Mouse (Mus musculus): ENCODE data around the gene Shmt2. TPM values are rescaled to one million over a fixed set of nuclear protein-coding genes. Genes with fewer than 3 reads are reported as not detected.

Gene Shmt2
- polyA plus RNA-seq, 1 experiment from 2014 or later = 80.4 TPM

DNA sequence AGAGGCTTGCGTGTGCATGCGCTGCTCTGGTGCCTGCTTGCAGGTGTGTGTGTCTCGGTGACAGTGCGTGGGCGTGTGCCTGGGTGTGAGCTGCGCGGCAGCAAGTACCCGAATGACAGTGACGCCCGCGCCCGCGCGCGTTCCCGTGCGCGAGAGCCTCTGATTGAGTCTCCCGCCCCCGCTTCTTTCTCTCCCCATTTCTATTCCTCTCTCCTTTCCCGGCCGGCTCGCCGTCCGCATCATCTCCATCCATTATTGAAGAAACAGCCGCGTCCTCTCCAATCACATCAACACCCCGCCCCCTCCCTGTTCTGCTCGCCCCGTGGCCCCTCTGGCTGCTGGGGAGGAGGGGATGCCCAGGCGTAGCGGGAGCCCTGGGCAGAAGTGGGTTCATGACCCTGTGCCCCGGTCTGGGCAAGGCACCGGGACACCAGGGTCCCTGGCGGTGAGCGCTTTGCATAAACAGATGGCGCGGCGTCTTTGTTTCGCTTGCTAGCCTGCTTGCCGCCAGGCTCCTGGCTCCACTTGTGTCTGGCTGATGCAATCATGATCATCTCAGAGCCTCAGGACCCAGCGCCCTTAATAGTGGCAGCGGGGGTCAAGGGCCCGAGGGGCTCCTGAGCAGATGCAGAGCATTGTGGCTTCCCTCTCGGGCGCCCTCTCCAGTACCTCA, 10.5 kb downstream of the Shmt2 start:
- 1% methylated on average over 46 of the region's 46 CpGs for WGBS
- H3K4me2 ChIP-seq = peak overlapping the region; percentile 84
- peak overlapping the region; percentile 59 for H3K9ac ChIP-seq
- H3K27me3 ChIP-seq (replicated peaks) = peaks cover 88% of the 10 kb centered on the region
- H3K27ac ChIP-seq (ENCODE audit: poor library complexity, severe bottlenecking) = no peak overlapping the region
- H3K36me3 ChIP-seq = no peaks in the 10 kb centered on the region
- peaks cover 70% of the 10 kb centered on the region for H3K4me1 ChIP-seq (replicated peaks)
- no peaks in the 10 kb centered on the region for H3K9me3 ChIP-seq (replicated peaks)
- no peak for ATAC-seq (ENCODE audit: insufficient number of reproducible peaks, low FRiP score)
- peak overlapping the region; percentile 48 for H3K4me3 ChIP-seq

DNA sequence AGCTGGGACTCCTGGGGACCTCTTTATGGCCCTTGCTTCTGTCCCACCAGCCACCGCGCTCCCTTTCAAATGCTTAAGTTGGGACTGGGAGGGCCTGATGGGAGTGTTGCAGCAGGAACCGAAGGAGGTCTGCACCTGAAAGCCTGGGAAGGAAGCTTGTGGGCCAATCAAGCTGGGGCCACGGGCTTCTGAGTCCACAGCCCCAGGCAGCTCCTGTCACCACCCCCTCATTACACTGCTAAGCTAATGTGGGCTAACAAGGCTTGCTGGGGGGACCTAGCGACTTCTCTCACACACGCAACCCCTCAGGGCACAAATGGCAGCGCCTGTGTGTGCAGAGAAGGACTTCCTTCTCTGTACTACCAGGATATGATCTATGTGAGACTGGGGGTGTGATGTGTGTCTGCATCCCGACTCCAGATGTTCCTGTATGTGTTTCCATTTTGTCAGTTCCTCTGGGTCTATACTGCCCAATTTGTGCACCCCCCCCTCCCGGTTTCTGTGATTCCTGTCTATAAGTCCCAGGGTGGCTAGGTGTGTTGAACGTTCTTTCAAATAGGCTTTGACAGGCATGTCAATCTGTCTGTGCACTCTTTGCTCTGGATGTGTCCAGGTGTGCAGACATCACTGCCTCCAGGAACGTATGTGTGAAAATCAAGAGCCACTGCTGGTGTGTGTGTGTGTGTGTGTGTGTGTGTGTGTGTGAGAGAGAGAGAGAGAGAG, 11.2 kb downstream of the Shmt2 start:
- 9% methylated on average over 11 of the region's 11 CpGs for WGBS
- peak overlapping the region; percentile 48 for H3K4me3 ChIP-seq

DNA sequence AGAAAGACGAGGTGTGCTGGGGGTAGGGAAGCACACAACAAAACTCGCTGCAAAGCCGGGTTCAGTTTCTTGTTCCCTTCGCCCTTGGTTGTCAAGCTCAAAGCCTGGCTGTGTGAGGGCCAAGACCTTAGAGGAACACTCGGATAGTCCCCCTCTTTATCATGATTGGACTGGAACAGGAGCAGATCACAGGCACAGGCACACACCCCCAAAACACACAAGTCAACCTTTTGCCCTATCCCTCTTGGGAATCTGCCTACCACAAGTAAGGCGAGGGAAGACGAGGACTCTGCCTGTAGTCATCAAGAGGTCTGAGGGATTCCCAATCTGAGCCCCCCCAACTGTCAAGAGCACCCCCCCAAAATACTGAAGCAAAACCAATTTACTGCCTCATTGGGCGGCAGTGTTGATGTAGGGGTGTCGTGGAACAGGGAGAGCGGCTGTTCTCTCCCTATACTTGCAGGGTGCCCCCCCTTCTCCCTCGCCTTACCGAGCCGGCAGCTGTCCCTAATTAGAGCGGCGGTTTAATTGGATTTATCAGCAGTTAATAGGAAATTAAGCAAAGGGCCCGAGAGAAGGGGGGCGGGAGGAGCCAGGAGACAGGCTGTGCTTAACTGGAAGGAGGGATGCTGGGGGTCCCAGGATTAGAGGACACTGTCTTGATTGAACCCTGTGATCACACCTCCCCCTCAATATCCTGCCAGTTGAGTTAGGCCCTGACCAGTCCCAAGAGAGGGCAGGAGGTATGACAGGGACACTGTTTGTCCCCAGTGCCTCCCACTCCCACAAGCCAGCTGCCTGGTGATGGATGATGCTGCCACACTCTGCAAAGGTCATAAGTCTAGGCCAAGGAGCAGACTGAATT, 12.2 kb downstream of the Shmt2 start:
- no peaks in the 10 kb centered on the region for H3K9me3 ChIP-seq (replicated peaks)
- H3K27me3 ChIP-seq (replicated peaks) = peaks cover 80% of the 10 kb centered on the region
- H3K36me3 ChIP-seq = no peaks in the 10 kb centered on the region; the same call in 1 of the 2 replicates
- no peak for ATAC-seq (ENCODE audit: insufficient number of reproducible peaks, low FRiP score)
- peaks cover 55% of the 10 kb centered on the region for H3K4me1 ChIP-seq (replicated peaks)
- no peak overlapping the region for H3K27ac ChIP-seq (ENCODE audit: poor library complexity, severe bottlenecking)
- WGBS = 11% methylated on average over 17 of the region's 17 CpGs
- peak overlapping the region; percentile 86 for H3K4me2 ChIP-seq
- peak overlapping the region; percentile 51; the same call in 1 of the 2 replicates for H3K4me3 ChIP-seq
- H3K9ac ChIP-seq = no peak overlapping the region

More for the DNA sequence above, 11.2 kb downstream of the Shmt2 start:
- H3K27me3 ChIP-seq (replicated peaks) = peaks cover 90% of the 10 kb centered on the region
- peak overlapping the region; percentile 84 for H3K4me2 ChIP-seq
- H3K36me3 ChIP-seq = no peaks in the 10 kb centered on the region
- no peak for ATAC-seq (ENCODE audit: insufficient number of reproducible peaks, low FRiP score)
- no peaks in the 10 kb centered on the region for H3K9me3 ChIP-seq (replicated peaks)
- H3K27ac ChIP-seq (ENCODE audit: poor library complexity, severe bottlenecking) = no peak overlapping the region
- H3K4me1 ChIP-seq (replicated peaks) = peaks cover 63% of the 10 kb centered on the region
- H3K9ac ChIP-seq = no peak overlapping the region

DNA sequence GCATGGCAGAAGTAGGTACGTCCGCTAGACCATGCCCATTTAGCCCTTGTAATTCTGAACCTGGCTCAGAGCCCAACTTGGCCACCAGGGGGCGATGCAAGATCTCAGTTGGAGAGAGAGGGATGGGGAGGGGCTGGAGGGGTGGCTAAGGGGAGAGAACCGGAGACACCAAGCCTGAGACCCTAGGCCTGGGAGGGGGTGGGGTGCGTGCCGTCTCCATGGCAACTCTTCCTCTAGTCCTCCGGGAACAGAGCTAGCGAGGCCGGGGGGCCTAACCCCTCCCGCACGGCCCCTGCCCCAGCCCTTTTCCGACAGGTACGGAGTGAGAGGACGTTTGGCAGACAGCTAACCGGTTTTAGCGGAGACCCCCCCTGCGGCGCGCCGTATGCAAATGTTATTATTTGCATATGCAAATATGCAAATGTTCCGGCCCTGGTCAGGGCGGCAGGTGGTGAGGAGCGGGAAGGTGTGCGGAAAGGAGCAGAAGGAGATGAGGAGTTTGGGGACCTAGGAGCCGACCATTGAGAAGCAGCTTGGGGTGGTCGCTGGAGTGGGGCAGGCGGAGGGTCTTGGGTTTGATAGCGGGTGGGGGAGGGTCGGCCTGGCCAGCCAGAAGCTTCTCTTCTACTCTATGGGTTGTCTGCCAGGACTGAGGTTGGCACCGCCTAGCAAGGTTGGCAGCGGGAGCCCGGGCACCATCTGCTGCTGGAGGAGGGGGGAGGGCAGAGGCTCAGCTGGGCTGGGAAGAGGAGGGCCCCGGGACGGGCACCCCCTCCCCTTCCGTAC, 13.0 kb downstream of the Shmt2 start:
- under 1% methylated on average over 35 of the region's 35 CpGs for WGBS
- Histone ChIP-seq H3K4me2 (peak overlapping the region; percentile 86), H3K36me3 (peaks cover under 1% of the 10 kb centered on the region), H3K4me1 (replicated peaks) (peaks cover 48% of the 10 kb centered on the region), H3K27me3 (replicated peaks) (peaks cover 72% of the 10 kb centered on the region), H3K9me3 (replicated peaks) (no peaks in the 10 kb centered on the region), H3K9ac (no peak overlapping the region), H3K4me3 (peak overlapping the region; percentile 51), H3K27ac (ENCODE audit: poor library complexity, severe bottlenecking) (no peak overlapping the region)
- peak; percentile 23; the same call in 1 of the 2 replicates for ATAC-seq (ENCODE audit: insufficient number of reproducible peaks, low FRiP score)

DNA sequence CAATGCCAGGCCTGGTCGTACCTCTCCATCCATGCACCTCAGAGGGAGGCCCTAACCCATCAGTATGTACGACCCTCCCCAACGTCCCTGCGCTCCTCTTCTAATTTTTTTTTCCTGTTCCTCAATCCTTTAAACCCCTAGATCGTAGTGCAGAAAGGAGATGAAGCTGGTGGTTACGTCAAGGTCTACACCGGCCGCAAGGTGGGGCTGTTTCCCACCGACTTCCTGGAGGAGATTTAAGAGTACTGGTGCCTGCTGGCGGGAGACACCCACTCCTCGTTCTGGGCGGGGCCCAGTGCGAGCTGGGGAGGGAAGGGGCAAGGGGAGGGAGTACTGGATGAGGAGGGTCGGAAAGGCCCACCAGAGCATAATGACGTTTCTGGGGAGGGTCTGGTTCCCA, 14.0 kb downstream of the Shmt2 start:
- Histone ChIP-seq H3K4me1 (replicated peaks) (peaks cover 38% of the 10 kb centered on the region), H3K9ac (0 out of 2 replicates have a peak overlapping the region, but pooled peaks have one; percentile 42), H3K4me3 (peak overlapping the region; percentile 20), H3K27me3 (replicated peaks) (peaks cover 63% of the 10 kb centered on the region), H3K36me3 (peaks cover 8% of the 10 kb centered on the region), H3K9me3 (replicated peaks) (no peaks in the 10 kb centered on the region), H3K4me2 (peak overlapping the region; percentile 86), H3K27ac (ENCODE audit: poor library complexity, severe bottlenecking) (no peak overlapping the region)
- 1% methylated on average over 15 of the region's 15 CpGs for WGBS
- no peak for ATAC-seq (ENCODE audit: insufficient number of reproducible peaks, low FRiP score)

DNA sequence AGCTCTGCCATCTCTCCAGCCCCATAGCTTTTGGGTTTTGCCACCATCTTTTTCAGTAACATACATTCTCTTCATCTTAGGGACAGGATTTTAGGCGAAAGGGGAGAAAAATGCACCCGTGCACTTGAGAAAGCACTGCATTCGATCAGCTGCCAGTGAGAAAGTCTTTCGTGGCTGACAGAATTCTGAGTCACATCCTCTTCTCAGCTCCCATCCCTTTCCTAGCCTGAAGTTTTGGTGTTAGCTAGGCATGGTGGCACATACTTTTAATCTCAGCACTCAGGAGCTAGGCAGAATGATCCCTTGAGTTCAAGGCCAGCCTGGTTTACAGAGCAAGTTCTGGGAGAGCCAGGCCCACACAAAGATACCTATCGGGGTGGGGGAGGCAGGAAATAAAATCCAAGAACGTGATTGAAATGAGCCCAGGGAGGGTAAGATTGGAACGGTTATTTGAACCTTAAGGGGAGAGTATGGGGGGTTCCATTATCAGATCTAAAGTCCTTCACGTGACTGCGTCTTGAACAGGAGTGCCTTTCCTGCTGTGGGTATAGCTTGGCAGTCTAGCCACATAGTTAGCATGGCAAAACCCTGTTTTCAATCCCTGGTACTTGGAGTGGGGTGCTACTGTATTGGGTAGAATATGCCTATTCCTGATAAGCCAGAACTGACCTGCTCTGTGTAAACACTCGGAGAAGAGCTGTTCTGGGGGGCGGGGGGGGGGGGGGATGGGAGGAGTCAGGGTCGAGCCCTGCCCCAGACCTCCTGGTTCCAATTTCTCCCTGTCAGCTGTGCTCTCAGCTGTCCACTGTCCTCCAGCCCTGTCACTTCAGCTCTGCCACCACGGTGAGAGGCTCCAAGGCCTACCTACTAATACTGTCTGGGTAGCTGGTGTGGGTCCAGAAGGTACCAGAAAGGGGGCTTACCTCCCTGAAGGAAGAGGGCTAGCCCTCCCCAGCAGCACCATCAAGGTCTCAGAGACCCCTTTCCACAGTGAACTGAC, 21.1 kb downstream of the Shmt2 start, which contains the start of gene Stac3:
Stac3 (plus strand) TSS at position 793 of the 1,000 bp plus-strand sequence.
- WGBS = 60% methylated on average over 13 of the region's 13 CpGs
- Histone ChIP-seq H3K4me2 (no peak within 1 kb of the TSS), H3K27ac (ENCODE audit: poor library complexity, severe bottlenecking) (no peak within 1 kb of the TSS), H3K36me3 (peaks cover 56% of the 10 kb centered on the region), H3K9ac (no peak within 1 kb of the TSS), H3K27me3 (replicated peaks) (no peaks in the 10 kb centered on the region), H3K9me3 (replicated peaks) (no peaks in the 10 kb centered on the region), H3K4me3 (no peak within 1 kb of the TSS), H3K4me1 (replicated peaks) (no peaks in the 10 kb centered on the region)
- no peak for ATAC-seq (ENCODE audit: insufficient number of reproducible peaks, low FRiP score)

DNA sequence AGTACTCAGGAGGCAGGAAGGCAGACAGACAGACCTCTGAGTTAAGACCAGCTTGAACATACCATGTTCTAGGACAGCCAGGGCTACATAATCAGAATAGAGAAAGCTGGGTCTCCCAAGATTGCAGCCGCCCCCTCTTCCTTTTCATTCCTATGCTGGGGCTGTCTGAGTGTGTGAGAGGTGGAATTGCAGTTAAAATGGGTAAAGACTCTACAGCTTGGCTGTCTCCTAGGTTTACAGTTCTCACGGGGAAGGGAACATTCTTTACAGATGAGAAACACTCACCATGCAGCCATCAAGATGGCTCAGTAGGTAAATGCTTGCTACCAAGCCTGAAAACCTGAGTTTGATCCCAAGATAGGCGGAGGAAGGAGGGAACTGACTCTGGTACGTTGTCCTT, 22.2 kb downstream of the Shmt2 start:
- Histone ChIP-seq H3K36me3 (peaks cover 65% of the 10 kb centered on the region), H3K9ac (no peak overlapping the region), H3K4me2 (no peak overlapping the region), H3K9me3 (replicated peaks) (no peaks in the 10 kb centered on the region), H3K27me3 (replicated peaks) (no peaks in the 10 kb centered on the region), H3K4me3 (no peak overlapping the region), H3K4me1 (replicated peaks) (no peaks in the 10 kb centered on the region), H3K27ac (ENCODE audit: poor library complexity, severe bottlenecking) (no peak overlapping the region)
- WGBS = 82% methylated on average over 4 of the region's 4 CpGs
- no peak for ATAC-seq (ENCODE audit: insufficient number of reproducible peaks, low FRiP score)

DNA sequence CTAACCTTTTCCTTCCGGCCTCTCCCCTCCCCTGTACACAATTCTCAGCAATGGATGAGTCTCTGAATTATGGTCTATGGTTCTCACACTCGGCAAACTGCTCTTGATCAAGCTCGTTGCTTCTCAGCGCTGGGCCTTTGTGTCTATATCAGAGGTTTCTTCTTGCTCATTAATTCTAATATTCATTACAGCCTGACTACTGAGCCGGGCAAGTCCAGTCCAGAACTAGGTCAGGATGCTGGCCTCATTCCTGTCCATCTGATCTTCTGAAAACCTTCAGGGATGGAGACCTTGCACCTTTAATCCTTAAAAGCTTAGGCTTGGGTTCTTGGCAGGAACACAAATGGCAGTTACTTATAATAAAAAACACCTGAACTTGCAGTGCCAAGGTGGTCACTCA, 22.7 kb downstream of the Shmt2 start:
- H3K9ac ChIP-seq = no peak overlapping the region
- no peak for ATAC-seq (ENCODE audit: insufficient number of reproducible peaks, low FRiP score)
- H3K36me3 ChIP-seq = peaks cover 71% of the 10 kb centered on the region
- H3K4me1 ChIP-seq (replicated peaks) = no peaks in the 10 kb centered on the region
- H3K4me3 ChIP-seq = no peak overlapping the region
- H3K9me3 ChIP-seq (replicated peaks) = no peaks in the 10 kb centered on the region
- no peak overlapping the region for H3K27ac ChIP-seq (ENCODE audit: poor library complexity, severe bottlenecking)
- H3K4me2 ChIP-seq = no peak overlapping the region
- WGBS = 84% methylated on average over 5 of the region's 5 CpGs
- H3K27me3 ChIP-seq (replicated peaks) = no peaks in the 10 kb centered on the region

DNA sequence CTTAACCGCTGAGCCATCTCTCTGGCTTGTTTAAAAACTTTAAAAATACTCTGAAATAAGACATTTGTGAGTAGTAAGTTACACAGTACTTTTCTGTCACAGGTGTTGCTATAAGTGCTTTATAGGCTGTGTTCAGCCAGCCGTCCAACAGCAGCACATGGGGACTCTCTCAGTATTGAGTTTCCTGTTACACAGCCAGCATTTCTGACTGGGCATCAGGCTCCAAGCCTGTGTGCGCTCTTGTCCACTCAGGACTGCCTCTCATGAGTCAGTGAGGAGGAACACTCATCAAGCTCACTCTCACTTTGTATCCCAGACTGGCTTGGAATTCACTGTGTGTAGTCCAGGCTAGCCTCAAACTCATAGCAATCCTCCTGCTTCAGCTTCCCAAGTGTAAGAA, 26.1 kb downstream of the Shmt2 start:
- no peak for ATAC-seq (ENCODE audit: insufficient number of reproducible peaks, low FRiP score)
- Histone ChIP-seq H3K27me3 (replicated peaks) (no peaks in the 10 kb centered on the region), H3K27ac (ENCODE audit: poor library complexity, severe bottlenecking) (no peak overlapping the region), H3K9ac (no peak overlapping the region), H3K4me1 (replicated peaks) (no peaks in the 10 kb centered on the region), H3K36me3 (peaks cover 88% of the 10 kb centered on the region), H3K4me3 (no peak overlapping the region), H3K4me2 (no peak overlapping the region), H3K9me3 (replicated peaks) (no peaks in the 10 kb centered on the region)
- WGBS = 88% methylated on average over 3 of the region's 3 CpGs
